Mouse (Mus musculus) spleen, embryonic (tissue): ENCODE measurements around the gene Snx15.
"Not testable (repeated sequence)": the region's sequence is repeated elsewhere in the genome, so short reads cannot be mapped to it uniquely, and the experiment has no call there.

Experiments used
- CTCF ChIA-PET: fragments of 350-600 bp; sonication (Branson Sonifier 250); formaldehyde crosslinking; loops from one replicate; lab custom pipeline; 2022; lab: Charles Lee

Gene Snx15

GRCm38 (mm10) chr19:6127760-6128341, at the start of gene Snx15:
Gene Snx15, minus strand, starts transcription at chr19:6128304.
- CTCF ChIA-PET: interaction anchor here (0.6 to 1.2 kb wide), 6 partner anchors 9 to 1702 kb away, joined by 3 to 8 read pairs (median 3); partner anchors contain the start of genes Cd248, Cdca5 and Zfpl1

GRCm38 (mm10) chr19:6174771-6175170, 46.7 kb upstream of the Snx15 start:
- CTCF ChIA-PET: no interaction called here

- CTCF ChIA-PET: no interaction called here
Measured at GRCm38 (mm10) chr19:6171215-6171614, 43.1 kb upstream of the Snx15 start.

DNA sequence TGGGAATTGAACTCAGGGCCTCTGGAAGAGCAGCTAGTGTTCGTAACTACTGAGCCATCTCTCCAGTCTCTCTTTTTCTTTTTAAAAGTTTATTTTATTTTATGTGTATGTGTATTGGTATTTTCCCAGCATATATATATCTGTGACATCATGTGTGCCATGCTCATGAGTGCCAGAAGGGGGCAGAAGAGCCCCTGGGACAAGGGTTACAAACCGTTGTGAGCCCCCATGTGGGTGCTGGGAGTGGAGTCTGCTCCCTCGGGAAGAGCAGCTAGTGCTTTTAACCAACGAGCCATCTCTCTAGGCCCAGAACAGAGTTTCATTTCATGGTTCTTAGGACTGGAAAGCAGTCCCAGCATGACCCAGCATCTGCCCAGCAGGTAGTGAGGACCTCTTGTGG, 38.6 kb upstream of the Snx15 start:
- CTCF ChIA-PET: no interaction called here

GRCm38 (mm10) chr19:6163872-6164547, 35.9 kb upstream of the Snx15 start:
- CTCF ChIA-PET: no interaction called here

- CTCF ChIA-PET: no interaction called here
Measured at GRCm38 (mm10) chr19:6157220-6157619, 29.1 kb upstream of the Snx15 start.

GRCm38 (mm10) chr19:6156372-6156771, 28.3 kb upstream of the Snx15 start:
- CTCF ChIA-PET: no interaction called here

DNA sequence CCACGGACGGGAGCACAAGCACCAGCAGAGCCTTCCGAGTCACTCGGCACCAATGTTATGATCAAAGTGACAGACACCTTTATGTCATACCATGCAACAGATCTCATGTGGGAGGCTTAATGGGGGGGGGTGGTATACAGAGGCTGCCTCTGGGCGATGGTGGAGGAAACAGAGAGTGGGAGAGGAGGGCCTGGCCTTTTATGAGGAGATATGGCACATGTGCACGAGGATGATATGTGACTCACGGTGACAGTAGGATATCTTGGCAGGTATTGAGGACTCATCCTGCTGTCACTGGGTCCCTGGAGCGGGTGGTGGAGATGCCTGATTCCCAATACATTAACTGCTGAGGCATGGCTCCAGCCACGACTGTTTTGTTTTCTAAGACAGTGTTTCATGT, 27.1 kb upstream of the Snx15 start:
- CTCF ChIA-PET: no interaction called here

- CTCF ChIA-PET: no interaction called here
Measured at GRCm38 (mm10) chr19:6144842-6145241, 16.7 kb upstream of the Snx15 start.

- CTCF ChIA-PET: interaction anchor here (0.6 to 0.7 kb wide), 3 partner anchors 13 to 215 kb away, joined by 3 to 4 read pairs (median 4); partner anchors contain the start of gene Snx15
Measured at GRCm38 (mm10) chr19:6141394-6141749, 13.3 kb upstream of the Snx15 start, which contains the start of gene Arl2. Gene Arl2, minus strand, starts transcription at chr19:6141548.

DNA sequence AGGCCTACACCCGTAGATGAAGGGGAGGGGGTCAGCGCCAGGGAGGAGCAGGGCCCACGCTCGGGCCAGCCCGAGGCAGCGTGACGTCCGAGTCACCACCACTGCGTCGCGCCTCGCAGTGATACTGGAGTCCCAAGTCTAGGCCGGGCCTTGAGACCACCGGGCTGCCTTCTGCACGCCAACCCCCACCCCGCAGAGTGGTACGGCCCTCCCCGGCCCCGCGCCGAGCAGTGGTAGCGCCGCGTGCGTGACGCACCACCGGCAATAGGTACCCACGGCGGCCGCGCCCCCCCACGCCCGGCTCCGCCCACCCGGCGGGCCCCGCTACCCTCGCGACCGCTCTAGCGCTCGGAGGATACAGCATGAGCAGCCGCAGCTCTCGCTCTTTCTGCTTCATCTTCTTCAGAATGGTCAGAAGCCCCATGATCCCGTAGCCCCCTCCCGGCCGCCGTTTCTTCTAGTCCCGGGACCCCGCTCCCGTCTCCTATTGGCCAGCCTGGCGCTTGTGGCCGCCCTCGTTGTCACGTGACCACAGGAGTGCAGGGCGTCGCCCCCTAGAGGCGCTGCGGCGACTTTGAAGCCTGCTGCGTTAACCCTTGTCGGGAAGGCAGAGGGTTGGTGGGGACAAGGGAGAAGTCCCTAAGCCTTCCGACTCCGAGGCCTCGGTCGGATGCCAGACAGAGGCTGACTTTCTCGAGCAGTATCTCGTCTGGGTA, 12.7 kb upstream of the Snx15 start, which contains the start of gene Batf2:
TSS of gene Batf2 (plus strand) at position 306 of the 716 bp plus-strand sequence.
- CTCF ChIA-PET: interaction anchor here (0.6 to 0.7 kb wide), 2 partner anchors 152 to 215 kb away, joined by 4 to 8 read pairs; no protein-coding TSS in a partner anchor

GRCm38 (mm10) chr19:6140374-6140677, 12.2 kb upstream of the Snx15 start:
- CTCF ChIA-PET: interaction anchor here (0.6 kb wide), 1 partner anchor 151 kb away, joined by 8 read pairs; no protein-coding TSS in a partner anchor

DNA sequence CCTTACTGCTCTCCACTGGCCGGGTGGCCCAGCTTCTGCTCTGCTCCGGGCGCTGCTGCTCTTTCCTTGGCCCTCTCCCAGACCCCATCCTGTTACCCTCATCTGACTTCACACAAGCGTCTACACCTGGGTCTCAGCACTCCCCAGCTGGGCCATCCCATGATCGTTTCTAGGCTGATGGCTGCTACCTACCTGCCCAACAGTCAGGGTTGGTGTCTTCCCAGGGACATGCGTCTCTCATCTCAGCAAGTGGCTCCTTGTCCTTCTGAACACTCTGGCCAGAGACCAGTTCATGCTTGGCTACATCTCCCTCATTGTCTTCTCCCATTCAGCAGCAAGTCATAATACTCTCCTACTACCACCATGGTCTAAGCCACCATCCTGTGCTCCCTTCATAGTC, 11.6 kb upstream of the Snx15 start:
- CTCF ChIA-PET: no interaction called here

DNA sequence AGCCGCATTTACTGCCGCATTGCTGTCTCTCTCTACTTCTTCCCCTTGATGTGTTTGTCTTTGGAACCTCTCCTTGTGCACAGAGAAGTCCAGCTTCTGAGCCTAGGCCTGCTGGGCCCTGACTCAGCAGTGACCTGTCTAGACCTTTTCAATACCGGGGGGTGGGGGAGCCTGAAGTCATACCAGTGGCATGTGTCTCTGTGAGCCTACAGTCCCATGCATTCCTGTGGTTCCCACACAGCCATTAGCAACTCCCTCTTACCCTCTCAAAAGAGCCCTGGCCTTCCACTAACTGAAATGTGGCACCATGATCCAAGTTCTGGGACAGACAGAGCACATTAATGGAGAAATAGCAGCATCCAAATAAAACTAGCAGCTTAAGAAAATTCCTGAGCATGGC, 8.3 kb upstream of the Snx15 start:
- CTCF ChIA-PET: no interaction called here

- CTCF ChIA-PET: interaction anchor here (0.6 kb wide), 1 partner anchor 280 kb away, joined by 3 read pairs; no protein-coding TSS in a partner anchor
Measured at GRCm38 (mm10) chr19:6133197-6133596, 5.1 kb upstream of the Snx15 start.

DNA sequence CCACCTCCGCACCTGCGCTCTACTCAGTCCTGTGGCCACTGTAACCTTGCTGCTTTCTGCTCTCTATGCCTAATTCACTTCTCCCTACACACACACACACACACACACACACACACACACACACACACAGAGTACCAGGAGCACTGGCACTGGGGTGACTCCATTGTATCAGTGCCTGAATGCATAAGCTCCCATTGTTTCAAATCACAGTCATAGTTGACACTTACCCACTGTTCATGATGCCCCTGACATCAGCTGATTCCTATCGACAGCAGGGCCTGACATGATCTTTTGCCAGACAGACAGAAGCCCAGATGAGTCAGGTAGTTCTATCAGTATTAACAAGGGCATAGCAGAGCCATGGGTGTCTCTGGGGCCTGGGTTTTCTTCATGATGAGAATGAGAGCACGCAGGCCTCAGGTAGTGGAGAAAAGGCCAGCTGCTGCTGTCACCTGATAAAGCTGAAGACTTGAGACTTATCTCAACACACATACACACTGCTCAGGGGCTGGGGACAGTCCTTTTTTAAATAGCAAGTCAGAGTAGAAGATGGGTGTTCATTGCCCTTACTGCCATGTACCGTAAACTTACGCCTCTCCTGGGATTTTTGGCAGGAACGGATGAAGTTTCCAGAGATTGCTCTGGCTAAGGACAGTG, 4.2 kb upstream of the Snx15 start:
- CTCF ChIA-PET: no interaction called here

DNA sequence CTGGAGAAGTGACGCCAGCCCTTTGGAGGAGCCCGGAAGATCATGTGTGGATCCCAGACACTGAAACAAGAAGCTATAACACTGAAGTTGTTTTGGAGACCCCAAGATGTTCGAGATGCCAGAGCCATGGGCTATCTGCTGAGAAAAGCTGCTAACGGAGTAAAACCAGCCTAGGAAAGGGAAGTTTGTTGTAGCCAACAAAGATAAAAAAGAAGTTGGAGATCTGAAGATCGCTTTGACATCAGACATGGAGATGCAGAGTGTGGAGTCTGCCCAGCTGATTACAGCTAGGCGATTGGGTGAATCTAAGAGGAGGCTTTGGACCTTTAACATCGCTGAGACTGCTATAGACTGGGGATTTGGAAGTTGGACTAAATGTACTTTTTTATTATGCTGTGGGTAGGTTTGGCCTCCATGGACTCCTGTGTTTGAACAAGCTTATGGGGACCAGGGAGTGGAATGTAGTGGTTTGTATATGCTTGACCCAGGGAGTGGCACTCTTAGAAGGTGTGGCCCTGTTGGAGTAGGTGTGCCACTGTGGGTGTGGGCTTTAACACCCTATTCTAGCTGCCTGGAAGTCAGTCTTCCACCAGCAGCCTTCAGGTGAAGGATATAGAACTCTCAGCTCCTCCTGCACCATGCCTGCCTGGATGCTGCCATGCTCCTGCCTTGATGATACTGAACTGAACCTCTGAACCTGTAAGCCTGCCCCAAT, 2.5 kb upstream of the Snx15 start:
- CTCF ChIA-PET: not testable (repeated sequence)

DNA sequence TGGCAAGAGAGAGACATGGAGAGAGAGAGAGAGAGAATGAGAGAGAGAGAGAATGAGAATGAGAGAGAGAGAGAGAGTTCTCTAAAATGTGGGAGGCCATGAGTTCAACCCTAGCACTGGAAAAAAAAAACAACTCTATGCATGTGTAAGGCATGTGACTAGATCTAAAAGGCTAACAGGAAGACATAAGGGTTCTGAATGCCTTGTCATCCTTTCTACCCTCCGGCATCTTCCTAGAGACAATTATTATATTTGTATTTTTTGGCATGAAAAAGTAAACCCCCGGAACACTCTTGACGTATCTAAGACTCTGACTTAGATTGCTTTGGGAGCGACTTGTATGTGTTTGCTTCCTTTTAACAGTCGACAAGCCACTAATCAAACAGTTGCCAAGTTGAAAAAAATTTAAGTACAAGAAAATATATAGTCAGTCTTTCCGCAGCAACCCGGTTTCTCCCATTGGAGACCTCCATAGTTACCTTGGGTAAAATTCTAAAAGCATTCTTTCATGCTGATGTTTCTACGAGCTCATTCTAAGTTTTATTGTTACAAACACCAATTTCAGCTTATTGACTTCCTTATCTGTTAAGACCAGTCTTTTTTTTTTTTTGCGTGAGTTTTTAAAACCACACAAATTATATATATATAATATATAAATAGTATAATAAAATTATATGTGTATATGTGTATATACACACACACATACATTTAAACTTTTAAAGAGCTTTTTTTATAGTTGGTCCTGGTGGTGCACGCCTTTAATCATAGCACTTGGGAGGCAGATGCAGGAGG, 1.1 kb downstream of the Snx15 start:
- CTCF ChIA-PET: interaction anchor here (0.6 to 1.2 kb wide), 3 partner anchors 8 to 162 kb away, joined by 3 to 8 read pairs (median 6); partner anchors contain the start of genes Cdca5 and Zfpl1

- CTCF ChIA-PET: no interaction called here
Measured at GRCm38 (mm10) chr19:6126289-6126688, 1.8 kb downstream of the Snx15 start.

GRCm38 (mm10) chr19:6124898-6125297, 3.2 kb downstream of the Snx15 start:
- CTCF ChIA-PET: interaction anchor here (0.6 to 0.7 kb wide), 3 partner anchors 64 to 1141 kb away, joined by 5 to 6 read pairs (median 5); no protein-coding TSS in a partner anchor
